Mouse (Mus musculus) bone marrow, adult 2 months (tissue): ENCODE measurements at regions not wholly inside any gene's neighbourhood (a gene's known extent, or its start where the extent isn't known, plus 50 kb on each side); places are given as distances from the start of the nearest gene placed in this dataset.

ENCODE experiments used
- CTCF ChIP-seq: fragments of 200-500 bp; IDR thresholded peaks from 2 replicates; pipeline ENCODE4 v1.5.1; 2011; ENCODE audit warnings: low read length, control low read depth; ENCODE audit not compliant: control insufficient read depth, insufficient read depth
- POLR2A ChIP-seq: fragments of 200-500 bp; IDR thresholded peaks from 2 replicates; pipeline ENCODE4 v1.6.1; 2011; ENCODE audit warnings: low read depth, mild to moderate bottlenecking, control low read depth, low read length, borderline replicate concordance; ENCODE audit not compliant: control insufficient read depth

DNA sequence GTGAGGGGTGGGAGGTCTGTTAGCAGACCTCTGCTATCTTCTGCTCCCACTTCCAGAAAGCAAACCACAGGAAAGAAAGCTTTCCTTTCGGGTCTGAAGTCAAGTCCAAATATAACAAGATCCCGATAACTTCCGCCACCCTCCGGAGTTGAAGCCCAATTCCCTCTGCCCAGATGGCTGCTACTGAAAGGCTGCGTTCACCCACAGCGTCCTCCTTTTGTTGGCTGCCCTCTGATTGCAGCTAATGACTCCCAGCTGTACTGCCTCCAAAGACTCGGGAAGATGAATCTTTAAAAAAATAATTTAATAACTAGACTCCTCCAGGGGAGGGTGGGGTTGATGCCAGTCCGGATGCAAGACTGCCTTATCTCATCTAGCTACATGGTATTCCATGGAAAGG, 197.1 kb downstream of the Rnf144b start:
- TF ChIP-seq CTCF (no peak), POLR2A (no peak)
